Mouse (Mus musculus) brown adipose tissue, adult 24 weeks (tissue): ENCODE data around the gene Pak4. TPM values are rescaled to one million over a fixed set of nuclear protein-coding genes. Genes with fewer than 3 reads are reported as not detected.
A peak's percentile ranks its signal among the peaks of the same experiment; 100 is the strongest.
"Not testable (repeated sequence)": the region's sequence is repeated elsewhere in the genome, so short reads cannot be mapped to it uniquely, and the experiment has no call there.

ENCODE experiments used
- H3K27ac ChIP-seq: fragments of 200-500 bp; replicated peaks from 2 replicates; pipeline ENCODE4 v1.5.1; 2012; ENCODE audit warnings: low read depth, mild to moderate bottlenecking, low read length
- H3K4me1 ChIP-seq: fragments of 200-500 bp; 2 replicates; pipeline ENCODE4 v1.6.1; 2012; ENCODE audit warnings: low read length, mixed read lengths; ENCODE audit not compliant: control insufficient read depth, insufficient read depth, insufficient read length
- H3K4me3 ChIP-seq: fragments of 200-500 bp; 2 replicates; pipeline ENCODE4 v1.5.1; 2012; ENCODE audit warnings: low read depth, mild to moderate bottlenecking, low read length, moderate library complexity; ENCODE audit not compliant: insufficient read depth
- polyA plus RNA-seq: library from polyadenylated mRNA; stranded (reverse); fragments of >200 nt; gene quantifications from 2 replicates; pipeline ENCODE4 v1.2.4, GENCODE M21; 2012; ENCODE audit not compliant: missing spikeins, insufficient read depth, insufficient read length

Gene Pak4
- 4.1 and 5.8 TPM in 2 replicates for polyA plus RNA-seq

GRCm38 (mm10) chr7:28597642-28598446 is at the start of gene Pak4, which contains the start of gene Samd4b:
TSS of gene Pak4 (minus strand) at chr7:28598185.
TSS of gene Samd4b (minus strand) at chr7:28598144.
- peak within 1 kb of the TSS; percentile 57 for H3K4me3 ChIP-seq
- H3K27ac ChIP-seq: no peak within 1 kb of the TSS
- peaks cover 28% of the 10 kb centered on the region for H3K4me1 ChIP-seq

- H3K4me3 ChIP-seq: no peak overlapping the region
- no peak overlapping the region for H3K27ac ChIP-seq
- H3K4me1 ChIP-seq: no peaks in the 10 kb centered on the region
Observed at GRCm38 (mm10) chr7:28647016-28647415, 49.0 kb upstream of the Pak4 start.

DNA sequence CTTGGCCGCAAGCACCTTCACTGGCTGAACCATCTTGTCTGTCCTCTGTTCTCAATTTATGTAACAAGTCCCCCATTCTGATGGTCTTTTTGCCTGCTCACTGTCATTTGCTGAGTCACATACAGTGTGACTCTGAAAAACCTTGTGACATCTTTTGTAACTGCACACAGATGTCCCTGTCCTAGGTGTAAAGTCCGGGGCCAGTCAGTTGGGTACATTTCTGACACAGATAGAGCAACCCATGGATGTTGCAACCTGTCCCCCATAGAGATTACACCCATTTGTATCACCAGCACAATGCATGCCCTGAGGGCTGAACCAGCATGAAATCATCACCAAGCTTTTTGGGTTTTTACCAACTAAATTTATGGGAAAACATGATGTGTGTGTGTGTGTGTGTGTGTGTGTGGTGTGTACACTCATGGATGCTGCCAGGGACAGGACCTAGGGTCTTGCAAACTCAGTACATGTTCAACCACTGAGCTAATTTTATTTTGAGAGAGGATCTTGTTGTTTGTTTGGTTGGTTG is 48.0 kb upstream of the Pak4 start:
- H3K4me1 ChIP-seq: no peaks in the 10 kb centered on the region
- H3K27ac ChIP-seq: no peak overlapping the region
- no peak overlapping the region for H3K4me3 ChIP-seq

GRCm38 (mm10) chr7:28645366-28645765 is 47.4 kb upstream of the Pak4 start:
- H3K27ac ChIP-seq: no peak overlapping the region
- no peak overlapping the region for H3K4me3 ChIP-seq
- no peaks in the 10 kb centered on the region for H3K4me1 ChIP-seq

- Histone ChIP-seq H3K27ac (no peak overlapping the region), H3K4me1 (no peaks in the 10 kb centered on the region), H3K4me3 (no peak overlapping the region)
Observed at GRCm38 (mm10) chr7:28641546-28641945, 43.6 kb upstream of the Pak4 start.

GRCm38 (mm10) chr7:28637511-28637910 is 39.5 kb upstream of the Pak4 start:
- Histone ChIP-seq H3K4me3 (no peak overlapping the region), H3K4me1 (no peaks in the 10 kb centered on the region), H3K27ac (no peak overlapping the region)

DNA sequence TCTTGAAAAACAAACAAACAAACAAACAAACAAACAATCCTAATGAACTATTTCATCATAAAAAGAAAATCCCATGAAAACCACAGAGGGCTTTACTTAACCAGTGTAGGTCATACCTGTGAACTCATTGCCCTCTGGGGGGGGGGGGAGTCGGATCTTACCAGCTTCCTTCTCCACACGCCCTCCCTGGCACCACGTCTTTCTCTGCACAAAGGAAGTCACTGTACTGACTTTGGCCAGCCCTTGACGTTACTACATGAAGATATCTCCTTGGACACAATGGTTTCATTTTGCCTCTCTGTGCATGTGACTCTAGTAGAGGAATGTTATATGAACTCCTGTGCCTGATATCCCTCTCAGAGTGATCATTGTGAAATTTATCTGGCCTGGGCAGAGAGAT is 36.1 kb upstream of the Pak4 start:
- Histone ChIP-seq H3K4me1 (no peaks in the 10 kb centered on the region), H3K4me3 (no peak overlapping the region), H3K27ac (no peak overlapping the region)

DNA sequence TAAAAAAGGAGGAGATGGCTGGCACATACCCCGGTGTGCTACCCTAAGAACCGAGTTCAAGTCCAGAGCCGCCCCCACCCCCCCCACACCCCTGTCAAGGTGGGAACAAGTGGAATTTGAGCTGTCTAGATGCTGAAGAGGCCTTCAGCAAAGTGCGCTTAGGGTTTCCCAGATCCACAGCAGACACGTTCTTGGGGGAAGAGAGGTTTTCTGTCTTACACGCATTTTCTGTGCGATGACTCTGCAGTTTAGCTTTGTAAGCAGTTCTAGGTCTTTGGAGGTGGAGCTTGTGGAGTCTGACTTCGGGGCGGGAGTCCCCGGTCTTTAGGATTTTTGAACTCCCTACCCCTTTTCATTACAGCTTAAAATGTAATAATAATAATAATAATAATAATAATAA is 33.1 kb upstream of the Pak4 start, which contains the start of gene Acp7:
TSS of gene Acp7 (minus strand) at position 260 of the 400 bp plus-strand sequence.
- no peak within 1 kb of the TSS for H3K4me3 ChIP-seq
- H3K4me1 ChIP-seq: no peaks in the 10 kb centered on the region
- H3K27ac ChIP-seq: no peak within 1 kb of the TSS

- H3K4me3 ChIP-seq: no peak overlapping the region
- H3K4me1 ChIP-seq: no peaks in the 10 kb centered on the region
- H3K27ac ChIP-seq: no peak overlapping the region
Observed at GRCm38 (mm10) chr7:28624791-28625190, 26.8 kb upstream of the Pak4 start.

GRCm38 (mm10) chr7:28619098-28619715 is 21.2 kb upstream of the Pak4 start:
- H3K4me3 ChIP-seq: no peak overlapping the region
- H3K27ac ChIP-seq: no peak overlapping the region
- no peaks in the 10 kb centered on the region for H3K4me1 ChIP-seq

GRCm38 (mm10) chr7:28605951-28606350 is 8.0 kb upstream of the Pak4 start:
- H3K4me3 ChIP-seq: no peak overlapping the region
- no peak overlapping the region for H3K27ac ChIP-seq
- H3K4me1 ChIP-seq: no peaks in the 10 kb centered on the region

DNA sequence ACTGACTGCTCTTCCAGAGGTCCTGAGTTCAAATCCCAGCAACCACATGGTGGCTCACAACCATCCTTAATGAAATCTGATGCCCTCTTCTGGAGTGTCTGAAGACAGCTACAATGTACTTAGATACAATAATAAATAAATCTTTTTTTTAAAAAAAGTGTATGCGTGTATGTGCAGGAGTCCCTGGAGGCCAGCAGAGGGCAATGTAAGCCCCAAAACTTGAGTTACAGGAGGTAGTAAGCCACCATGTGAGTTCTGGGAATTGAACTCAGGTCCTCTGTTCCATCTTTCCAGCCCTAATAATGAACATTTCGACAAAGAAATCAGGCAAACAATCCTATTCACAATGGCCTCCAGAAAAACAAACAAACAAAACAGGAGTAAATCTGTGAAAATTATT is 5.8 kb upstream of the Pak4 start:
- H3K27ac ChIP-seq, H3K4me3 ChIP-seq: not testable (repeated sequence)

DNA sequence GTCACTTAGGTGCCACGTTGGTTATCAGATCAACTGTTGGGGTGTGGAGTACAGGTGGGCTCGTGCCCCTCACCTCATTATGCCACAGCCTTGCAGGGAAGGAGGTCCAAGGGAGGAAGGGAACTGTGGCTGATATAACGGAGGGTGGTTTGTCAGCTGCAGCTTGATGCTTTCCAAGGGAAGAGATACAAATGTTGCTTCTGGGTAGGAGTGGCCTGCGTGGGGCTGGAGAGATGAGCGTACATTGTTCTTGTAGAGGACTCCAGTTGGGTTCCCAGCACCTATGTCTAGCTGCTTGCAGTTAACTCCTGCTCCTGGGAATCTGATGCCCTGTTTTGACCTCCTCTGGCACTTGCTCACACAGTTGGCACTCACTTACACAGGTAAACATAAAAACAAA is 5.2 kb upstream of the Pak4 start:
- no peak overlapping the region for H3K27ac ChIP-seq
- H3K4me3 ChIP-seq: no peak overlapping the region
- no peaks in the 10 kb centered on the region for H3K4me1 ChIP-seq

More for the DNA sequence above, 5.8 kb upstream of the Pak4 start:
- H3K4me1 ChIP-seq: not testable (repeated sequence)

- Histone ChIP-seq H3K4me1 (peaks cover 6% of the 10 kb centered on the region), H3K27ac (no peak overlapping the region), H3K4me3 (no peak overlapping the region)
Observed at GRCm38 (mm10) chr7:28601668-28602067, 3.7 kb upstream of the Pak4 start.

- Histone ChIP-seq H3K4me1 (peaks cover 12% of the 10 kb centered on the region), H3K27ac (no peak overlapping the region), H3K4me3 (no peak overlapping the region)
Observed at GRCm38 (mm10) chr7:28601029-28601428, 3.0 kb upstream of the Pak4 start.
